Mouse (Mus musculus): Measurements from ENCODE around the gene Thra. TPM values are rescaled to one million over a fixed set of nuclear protein-coding genes. Genes with fewer than 3 reads are reported as not detected.
A peak's percentile ranks its signal among the peaks of the same experiment; 100 is the strongest.

Thra gene
- polyA plus RNA-seq, 1 experiment: 83.9 TPM

DNA sequence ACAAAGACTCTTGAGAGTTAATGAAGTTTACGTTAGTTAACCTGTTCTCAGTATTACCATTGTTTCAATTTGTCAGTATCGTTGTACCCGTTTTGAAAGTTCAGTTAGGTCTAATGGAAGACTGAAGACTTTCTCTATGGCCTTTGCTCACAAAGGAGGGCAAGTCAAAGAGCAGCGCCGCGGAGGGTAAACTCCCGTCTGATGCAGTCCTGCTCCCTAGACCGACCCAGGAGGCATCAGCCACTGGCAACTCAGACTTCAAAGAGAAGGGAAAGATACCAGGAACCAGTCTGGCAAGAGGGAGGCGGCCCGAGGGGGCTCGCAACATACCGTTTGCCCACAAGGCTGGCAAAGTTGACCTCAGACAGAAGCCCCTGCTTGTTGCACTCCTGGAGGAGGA is 26.7 kb upstream of the Thra start:
- TF ChIP-seq CTCF (IDR thresholded peaks at IDR 0.05; ENCODE audit: borderline replicate concordance, insufficient read depth, low read length) (no peak), POLR2A (IDR thresholded peaks at IDR 0.05; ENCODE audit: low read depth, low read length) (no peak)
- no peak overlapping the region for H3K4me3 ChIP-seq (ENCODE audit: insufficient read depth, low read length)
- H3K27ac ChIP-seq (ENCODE audit: insufficient read depth, low read length): no peak overlapping the region
- peaks cover 4% of the 10 kb centered on the region; the same call in 1 of the 2 replicates for H3K4me1 ChIP-seq (ENCODE audit: control insufficient read depth, insufficient read depth, low read length)

DNA sequence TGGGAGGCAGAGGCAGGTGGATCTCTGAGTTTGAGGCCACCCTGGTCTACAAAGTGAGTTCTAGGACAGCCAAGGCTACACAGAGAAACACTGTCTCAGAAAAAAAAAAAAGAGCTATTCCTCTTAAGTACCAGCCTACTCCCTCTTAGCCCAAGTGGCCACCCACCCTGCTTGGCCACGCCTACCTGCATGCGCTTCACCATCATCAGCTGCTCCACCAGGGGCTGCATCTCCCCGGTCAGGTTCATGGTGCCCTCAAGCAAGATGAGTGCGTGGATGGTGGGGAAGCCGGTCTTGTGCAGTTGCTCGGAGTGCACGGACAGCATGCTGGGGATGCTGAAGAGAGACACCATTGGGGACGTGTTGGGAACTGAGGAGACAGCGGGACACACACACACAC is 24.5 kb upstream of the Thra start:
- no peak for TF ChIP-seq CTCF (IDR thresholded peaks at IDR 0.05; ENCODE audit: borderline replicate concordance, insufficient read depth, low read length)
- no peak for TF ChIP-seq POLR2A (IDR thresholded peaks at IDR 0.05; ENCODE audit: low read depth, low read length)
- Histone ChIP-seq H3K27ac (ENCODE audit: insufficient read depth, low read length) (no peak overlapping the region), H3K4me1 (ENCODE audit: control insufficient read depth, insufficient read depth, low read length) (no peaks in the 10 kb centered on the region), H3K4me3 (ENCODE audit: insufficient read depth, low read length) (no peak overlapping the region)

DNA sequence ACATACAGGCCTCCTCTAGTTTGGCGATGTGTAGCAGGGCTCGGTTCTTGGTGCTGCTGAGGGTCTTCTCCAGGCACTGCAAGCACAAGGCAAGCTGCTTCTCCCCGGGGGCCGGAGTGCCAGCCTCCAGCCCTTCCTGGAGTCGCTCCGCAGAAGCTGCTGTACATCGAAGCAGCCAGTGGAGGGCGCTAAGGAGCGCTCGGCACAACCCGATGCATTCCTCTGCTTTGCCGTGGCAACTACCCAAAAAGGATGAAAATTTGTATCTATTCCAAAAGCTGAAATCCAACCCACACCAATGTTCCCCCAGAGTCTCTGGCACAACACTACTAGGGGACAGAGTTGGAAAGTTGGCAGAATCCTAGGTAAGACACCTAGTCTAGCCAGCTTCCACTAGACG is 22.5 kb upstream of the Thra start:
- Histone ChIP-seq H3K4me3 (ENCODE audit: insufficient read depth, low read length) (no peak overlapping the region), H3K4me1 (ENCODE audit: control insufficient read depth, insufficient read depth, low read length) (no peaks in the 10 kb centered on the region), H3K27ac (ENCODE audit: insufficient read depth, low read length) (no peak overlapping the region)
- TF ChIP-seq CTCF (IDR thresholded peaks at IDR 0.05; ENCODE audit: borderline replicate concordance, insufficient read depth, low read length): peak; percentile 78; the same call in 1 of the 2 replicates
- no peak for TF ChIP-seq POLR2A (IDR thresholded peaks at IDR 0.05; ENCODE audit: low read depth, low read length)

DNA sequence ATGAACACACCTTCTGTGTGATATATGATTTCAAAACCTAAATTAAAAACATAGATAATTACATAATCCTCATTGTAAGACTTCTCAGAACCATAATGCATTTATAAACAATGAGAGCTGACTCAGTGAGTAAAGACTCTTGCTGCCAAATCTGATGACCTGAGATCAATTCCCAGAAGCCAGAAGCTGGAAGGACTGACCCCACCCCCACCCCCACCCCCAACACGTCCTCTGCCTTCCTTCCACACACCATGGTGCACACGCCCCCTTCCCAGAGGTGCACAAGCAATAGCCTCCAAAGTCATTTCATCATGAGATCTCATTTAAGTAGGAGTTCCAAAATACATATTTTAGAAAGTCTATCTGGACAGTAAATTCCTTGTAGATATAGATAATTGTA is 19.7 kb upstream of the Thra start:
- no peak overlapping the region for H3K27ac ChIP-seq (ENCODE audit: insufficient read depth, low read length)
- no peak overlapping the region for H3K4me3 ChIP-seq (ENCODE audit: insufficient read depth, low read length)
- no peaks in the 10 kb centered on the region for H3K4me1 ChIP-seq (ENCODE audit: control insufficient read depth, insufficient read depth, low read length)
- TF ChIP-seq CTCF (IDR thresholded peaks at IDR 0.05; ENCODE audit: borderline replicate concordance, insufficient read depth, low read length) (no peak), POLR2A (IDR thresholded peaks at IDR 0.05; ENCODE audit: low read depth, low read length) (no peak)

DNA sequence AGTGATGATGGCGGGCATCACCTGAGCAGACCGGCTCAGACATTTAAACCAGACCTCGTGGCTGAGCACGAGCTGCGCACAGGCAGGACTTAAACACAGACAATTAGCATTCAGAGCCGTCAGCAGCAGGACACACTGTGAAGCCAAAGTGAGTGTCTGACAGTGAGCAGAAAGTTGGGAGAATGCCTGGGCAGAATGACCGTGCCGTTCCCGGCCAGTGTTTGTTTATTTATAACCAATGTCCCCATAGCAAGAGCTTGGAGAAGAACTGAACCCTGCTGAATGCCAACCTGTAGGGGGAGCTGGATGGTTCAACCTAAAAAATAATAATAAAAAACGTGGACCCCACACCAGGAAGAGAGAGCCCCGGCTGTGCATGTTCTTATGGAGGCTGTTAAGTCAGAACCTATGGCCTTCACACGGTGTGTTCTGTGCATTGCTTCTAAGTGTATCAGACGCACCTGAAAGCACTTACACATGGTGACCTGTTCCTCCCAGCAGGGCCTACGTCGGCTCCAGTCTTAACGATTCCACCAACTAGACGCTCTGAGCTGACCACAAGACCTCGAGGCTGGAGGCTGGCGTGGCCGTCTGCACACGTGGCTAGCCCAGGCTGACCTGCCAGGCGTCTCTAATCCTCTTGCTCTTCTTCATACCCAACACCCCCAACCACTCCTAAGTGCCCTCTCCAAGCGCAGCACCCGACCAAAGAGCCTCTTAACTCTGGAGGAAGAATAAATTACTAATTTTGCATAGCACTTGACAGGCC is 18.8 kb upstream of the Thra start:
- TF ChIP-seq POLR2A (IDR thresholded peaks at IDR 0.05; ENCODE audit: low read depth, low read length) (no peak), CTCF (IDR thresholded peaks at IDR 0.05; ENCODE audit: borderline replicate concordance, insufficient read depth, low read length) (no peak)
- Histone ChIP-seq H3K27ac (ENCODE audit: insufficient read depth, low read length) (no peak overlapping the region), H3K4me3 (ENCODE audit: insufficient read depth, low read length) (no peak overlapping the region), H3K4me1 (ENCODE audit: control insufficient read depth, insufficient read depth, low read length) (no peaks in the 10 kb centered on the region)

DNA sequence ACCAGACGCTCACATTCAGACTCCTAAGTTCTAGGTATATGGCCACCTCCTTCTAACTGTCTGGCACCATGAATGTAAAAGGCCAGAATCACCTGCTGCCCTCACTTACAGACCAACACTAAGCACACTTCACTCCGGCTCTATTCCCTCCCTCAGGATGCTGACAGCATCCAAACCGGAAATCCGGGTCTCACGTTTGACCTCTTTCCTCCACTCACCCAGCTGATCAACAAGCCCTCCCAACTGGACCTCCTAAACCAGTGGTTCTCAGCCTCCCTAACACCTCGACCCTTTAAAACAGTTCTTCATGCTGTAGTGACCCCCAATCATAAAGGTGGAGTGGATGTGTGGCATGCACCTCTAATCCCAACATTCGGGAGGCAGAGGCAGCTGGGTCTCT is 17.3 kb upstream of the Thra start:
- no peak overlapping the region for H3K27ac ChIP-seq (ENCODE audit: insufficient read depth, low read length)
- H3K4me1 ChIP-seq (ENCODE audit: control insufficient read depth, insufficient read depth, low read length): no peaks in the 10 kb centered on the region
- no peak overlapping the region for H3K4me3 ChIP-seq (ENCODE audit: insufficient read depth, low read length)
- no peak for TF ChIP-seq CTCF (IDR thresholded peaks at IDR 0.05; ENCODE audit: borderline replicate concordance, insufficient read depth, low read length)
- TF ChIP-seq POLR2A (IDR thresholded peaks at IDR 0.05; ENCODE audit: low read depth, low read length): no peak

DNA sequence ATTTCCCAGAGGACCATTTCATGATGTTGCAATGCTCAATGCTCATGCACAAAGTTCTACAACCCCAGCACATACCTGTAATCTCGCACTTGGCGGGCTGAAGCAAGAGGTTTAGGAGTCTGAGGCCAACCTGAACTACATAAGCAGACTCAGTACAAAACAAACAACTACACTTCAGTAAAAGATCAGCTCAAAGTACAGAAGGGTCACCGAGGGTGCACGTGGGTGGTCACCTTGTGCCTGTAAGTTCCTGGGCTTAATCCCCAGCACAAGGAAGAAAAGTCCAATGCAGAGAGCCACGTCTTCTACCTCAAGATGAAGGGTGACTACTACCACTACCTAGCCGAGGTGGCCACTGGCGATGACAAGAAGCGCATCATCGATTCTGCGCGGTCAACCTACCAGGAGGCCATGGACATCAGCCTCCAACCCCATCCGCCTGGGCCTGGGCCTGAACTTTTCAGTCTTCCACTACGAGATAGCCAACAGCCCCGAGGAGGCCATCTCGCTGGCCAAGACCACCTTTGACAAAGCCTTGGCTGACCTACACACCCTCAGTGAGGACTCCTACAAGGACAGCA is 14.4 kb upstream of the Thra start:
- H3K4me3 ChIP-seq (ENCODE audit: insufficient read depth, low read length): no peak overlapping the region
- TF ChIP-seq POLR2A (IDR thresholded peaks at IDR 0.05; ENCODE audit: low read depth, low read length): no peak
- no peak for TF ChIP-seq CTCF (IDR thresholded peaks at IDR 0.05; ENCODE audit: borderline replicate concordance, insufficient read depth, low read length)
- no peak overlapping the region for H3K27ac ChIP-seq (ENCODE audit: insufficient read depth, low read length)
- H3K4me1 ChIP-seq (ENCODE audit: control insufficient read depth, insufficient read depth, low read length): peaks cover 5% of the 10 kb centered on the region; the same call in 1 of the 2 replicates

DNA sequence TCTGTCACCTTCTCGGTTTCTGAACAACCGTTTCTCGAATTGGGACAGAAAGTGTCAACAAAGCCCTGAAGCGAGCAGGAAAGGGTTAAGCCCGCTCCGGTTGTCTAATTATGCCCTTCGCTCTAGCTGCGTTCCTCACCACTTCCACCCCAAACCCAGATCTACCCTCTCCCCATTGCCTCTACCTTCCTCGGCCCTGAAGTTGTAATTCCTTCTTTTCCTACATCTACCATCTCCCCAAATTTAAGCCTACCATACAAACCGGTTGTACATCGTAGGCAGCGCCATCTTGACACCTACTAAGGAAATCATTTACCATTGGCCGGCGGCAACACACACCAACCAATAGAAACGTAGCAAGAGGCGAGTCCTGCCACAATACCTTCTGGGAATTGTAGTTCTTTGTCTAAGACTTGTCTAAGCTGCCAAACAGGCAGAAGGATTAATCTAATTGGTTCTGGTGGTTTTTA is 11.3 kb upstream of the Thra start, which contains the start of gene Med24:
TSS of gene Med24 (minus strand) at position 317 of the 470 bp plus-strand sequence.
- no peak for TF ChIP-seq CTCF (IDR thresholded peaks at IDR 0.05; ENCODE audit: borderline replicate concordance, insufficient read depth, low read length)
- peak; percentile 73 for TF ChIP-seq POLR2A (IDR thresholded peaks at IDR 0.05; ENCODE audit: low read depth, low read length)
- H3K27ac ChIP-seq (ENCODE audit: insufficient read depth, low read length): peak within 1 kb of the TSS; percentile 23
- H3K4me1 ChIP-seq (ENCODE audit: control insufficient read depth, insufficient read depth, low read length): peaks cover 8% of the 10 kb centered on the region; the same call in 1 of the 2 replicates
- H3K4me3 ChIP-seq (ENCODE audit: insufficient read depth, low read length): peak within 1 kb of the TSS; percentile 94

DNA sequence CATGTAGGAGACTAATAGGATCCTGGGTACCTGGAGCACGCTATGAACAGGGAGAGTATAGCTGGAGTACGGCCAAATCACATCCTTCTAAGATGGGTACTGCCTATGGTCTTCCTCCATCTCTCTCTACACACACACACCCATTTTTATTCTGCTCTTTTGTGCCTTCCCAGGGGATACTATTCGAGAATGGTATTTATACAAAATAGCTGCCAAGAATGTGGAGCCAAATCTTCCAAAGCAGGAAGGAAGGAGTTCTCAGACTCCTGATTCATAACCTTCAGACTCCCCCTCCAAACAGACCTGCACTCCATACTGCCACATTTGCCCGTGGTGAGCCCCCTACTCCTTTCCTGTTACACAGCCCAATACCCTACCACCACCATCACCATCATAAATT is 9.7 kb upstream of the Thra start:
- no peak for TF ChIP-seq CTCF (IDR thresholded peaks at IDR 0.05; ENCODE audit: borderline replicate concordance, insufficient read depth, low read length)
- no peak overlapping the region for H3K4me3 ChIP-seq (ENCODE audit: insufficient read depth, low read length)
- H3K4me1 ChIP-seq (ENCODE audit: control insufficient read depth, insufficient read depth, low read length): peaks cover 8% of the 10 kb centered on the region; the same call in 1 of the 2 replicates
- peak overlapping the region; percentile 91 for H3K27ac ChIP-seq (ENCODE audit: insufficient read depth, low read length)

DNA sequence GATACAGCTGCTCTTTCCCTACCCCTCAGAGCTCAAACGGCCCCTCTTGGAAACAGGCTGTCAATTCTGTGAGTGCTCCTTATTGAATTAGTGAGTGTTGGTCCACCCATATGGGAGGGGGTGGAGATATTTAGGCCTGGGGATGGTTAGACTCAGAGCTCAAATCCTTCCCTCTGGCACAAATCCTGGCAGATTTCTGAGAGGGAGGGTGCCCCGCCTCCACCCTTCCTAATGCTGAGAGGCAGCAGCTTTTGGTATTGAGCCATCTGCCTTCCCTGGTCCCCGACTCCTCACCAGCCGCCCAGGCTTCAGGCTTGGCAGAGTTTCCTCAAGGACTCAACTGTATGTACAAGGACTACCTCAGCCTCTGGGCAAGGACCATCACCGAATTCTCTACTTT is 9.3 kb upstream of the Thra start:
- H3K4me1 ChIP-seq (ENCODE audit: control insufficient read depth, insufficient read depth, low read length): peaks cover 8% of the 10 kb centered on the region; the same call in 1 of the 2 replicates
- H3K27ac ChIP-seq (ENCODE audit: insufficient read depth, low read length): peak overlapping the region; percentile 91

More for the DNA sequence above, 9.3 kb upstream of the Thra start:
- TF ChIP-seq POLR2A (IDR thresholded peaks at IDR 0.05; ENCODE audit: low read depth, low read length) (no peak), CTCF (IDR thresholded peaks at IDR 0.05; ENCODE audit: borderline replicate concordance, insufficient read depth, low read length) (no peak)
- H3K4me3 ChIP-seq (ENCODE audit: insufficient read depth, low read length): no peak overlapping the region
